In the genomic region with DNA sequence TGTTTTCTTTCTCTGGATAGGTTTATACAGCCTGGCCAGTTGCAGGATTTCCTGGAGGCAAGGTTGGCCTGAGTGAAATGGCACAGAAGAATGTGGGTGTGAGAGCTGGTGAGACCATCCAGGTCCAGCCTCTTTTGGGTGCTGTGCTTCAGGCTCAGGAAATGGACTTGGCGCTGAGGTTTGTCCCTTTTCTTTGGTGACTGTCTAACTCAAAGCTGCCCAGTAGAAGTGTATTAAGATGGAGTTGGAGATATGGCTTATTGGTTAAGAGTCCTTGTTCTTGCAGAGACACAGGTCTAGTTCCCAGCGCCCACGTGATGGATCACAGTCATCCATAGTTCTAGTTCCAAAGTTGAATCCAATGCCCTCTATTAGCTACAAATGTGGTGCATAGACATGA, we compare ENCODE assay signal across 17 mouse cellular contexts. TPM values are rescaled to one million over a fixed set of nuclear protein-coding genes. Genes with fewer than 3 reads are reported as not detected.
A peak's percentile ranks its signal among the peaks of the same experiment; 100 is the strongest.
DNase-seq lines count a peak whose midpoint lies in the region.
"Had no signal": no experiment of that assay in that cellular context is flagged by ENCODE, and none has a peak within 500 bp of the region (broad histone marks: within the 10 kb centered on the region; RNA-seq: fewer than 3 reads in every experiment).

No protein-coding gene starts in this region.

- H3K9me3 ChIP-seq in forebrain, embryonic 10.5 days = no peaks in the 10 kb centered on the region
- H3K9me3 ChIP-seq: G1E had no signal

- no peak overlapping the region for H3K4me3 ChIP-seq in forebrain, embryonic 10.5 days

- WGBS in forebrain, embryonic 10.5 days = 93% methylated on average over 3 of the region's 3 CpGs

- H3K4me1 ChIP-seq in forebrain, embryonic 10.5 days = peaks cover 14% of the 10 kb centered on the region

- DNase-seq in fat pad, adult 2 months (ENCODE audit: extremely low read depth, low read depth, low spot score) = peak; percentile 67
- DNase-seq in gonadal fat pad, adult 2 months (ENCODE audit: low read depth) = peak; percentile 61
- no peak for DNase-seq in heart, adult 8-10 months (ENCODE audit: low spot score)
- DNase-seq in forebrain, embryonic 10.5 days (ENCODE audit: extremely low spot score, low spot score) = no peak
- DNase-seq: adrenal gland, adult 2 months; adrenal gland, adult 8-10 months; adrenal gland, postnatal 10 days; adrenal gland, postnatal 14 days; adrenal gland, postnatal 25 days; adrenal gland, postnatal 36 days; B cell, adult 2 months; cerebellum, adult 11 months; cerebellum, adult 11-12 months; cerebellum, adult 18-20 months had no signal

- no peaks in the 10 kb centered on the region for H3K27me3 ChIP-seq in forebrain, embryonic 10.5 days (ENCODE audit: poor library complexity, severe bottlenecking)
- H3K27me3 ChIP-seq: CH12.LX, Patski had no signal

- no peak overlapping the region for H3K27ac ChIP-seq in forebrain, embryonic 10.5 days

- H3K36me3 ChIP-seq in forebrain, embryonic 10.5 days (replicated peaks) = peaks cover 71% of the 10 kb centered on the region

RNA-seq across cellular contexts. Expression of gene Nudt6, which starts 6.1 kb away (rescaled TPM):
- 18.1 and 18.7 TPM in 2 replicates for polyA plus RNA-seq in gonadal fat pad, adult 2 months (2012; rRNA removed)
- 10 to 100 TPM; 32.4 to 40.0 (median 33.8) TPM for total RNA-seq in heart, adult 8-10 months (2022)
- 4.5 and 5.1 TPM in 2 replicates for polyA plus RNA-seq in forebrain, embryonic 10.5 days (2016; fragmentation: Nextera tagmentation; extraction: Ambion mirVana)

RNA-seq across cellular contexts. Expression of gene Spata5, which starts 6.4 kb away (rescaled TPM):
- polyA plus RNA-seq in gonadal fat pad, adult 2 months (2012; rRNA removed) = 2.9 and 3.9 TPM in 2 replicates
- total RNA-seq in heart, adult 8-10 months (2022) = 10 to 100 TPM; 12.4 to 15.8 (median 15.4) TPM
- 56.2 and 56.4 TPM in 2 replicates for polyA plus RNA-seq in forebrain, embryonic 10.5 days (2016; fragmentation: Nextera tagmentation; extraction: Ambion mirVana)

Comparison
In these comparisons a context has a peak if more than half of its experiments do, and no peak if none do; other contexts are left out.
1. DNase-seq: peak in fat pad, adult 2 months (single experiment) and gonadal fat pad, adult 2 months (single experiment); none in heart, adult 8-10 months (single experiment) and forebrain, embryonic 10.5 days (single experiment).
2. RNA of gene Spata5, which starts 6.4 kb away (polyA plus RNA-seq): 56.2 to 56.4 TPM in forebrain, embryonic 10.5 days; 2.9 to 3.9 TPM in gonadal fat pad, adult 2 months; every median in the first group is over 10 times any median in the second.